Mouse (Mus musculus) myocyte (in vitro differentiated cells): ENCODE results near the gene Cald1. TPM values are rescaled to one million over a fixed set of nuclear protein-coding genes. Genes with fewer than 3 reads are reported as not detected.

Experiments used
- H3K27me3 ChIP-seq: one replicate; pipeline ENCODE4 v1.6.1; 2011; ENCODE audit not compliant: control insufficient read depth, insufficient read depth, insufficient read length
- H3K36me3 ChIP-seq: one replicate; pipeline ENCODE4 v1.6.1; 2011; ENCODE audit not compliant: control insufficient read depth, insufficient read depth
- H3K4me2 ChIP-seq: one replicate; pipeline ENCODE4 v1.6.1; 2011; ENCODE audit warnings: low read depth, control low read depth
- H3K4me3 ChIP-seq: one replicate; pipeline ENCODE4 v1.5.1; 2011; ENCODE audit warnings: mild to moderate bottlenecking, control low read depth, moderate library complexity
- H3K79me2 ChIP-seq: one replicate; pipeline ENCODE4 v1.6.1; 2011; ENCODE audit not compliant: control insufficient read depth, insufficient read depth
- H3ac ChIP-seq: one replicate; pipeline ENCODE4 v1.6.1; 2011; ENCODE audit not compliant: control insufficient read depth, insufficient read length
- CEBPB ChIP-seq: IDR thresholded peaks from 2 replicates; pipeline ENCODE4 v1.6.1; 2011; ENCODE audit warnings: mild to moderate bottlenecking, moderate library complexity; ENCODE audit not compliant: poor library complexity, insufficient read depth, severe bottlenecking
- E2F4 ChIP-seq: IDR thresholded peaks from one replicate; pipeline ENCODE4 v1.6.1; 2011; ENCODE audit warnings: mild to moderate bottlenecking, control low read depth, moderate library complexity; ENCODE audit not compliant: insufficient read depth
- MAX ChIP-seq: IDR thresholded peaks from one replicate; pipeline ENCODE4 v1.6.1; 2011; ENCODE audit warnings: low read depth, mild to moderate bottlenecking, control low read depth
- MYOD1 ChIP-seq, 3 experiments: IDR thresholded peaks; one replicate each; pipeline ENCODE4 v1.6.1; 2011; ENCODE audit warnings: control low read depth in 2 of 3, low read depth in 2 of 3, mild to moderate bottlenecking in 2 of 3, moderate library complexity in 1 of 3; ENCODE audit not compliant: insufficient read length in 2 of 3, control insufficient read depth in 1 of 3
- MYOG ChIP-seq, 3 experiments: IDR thresholded peaks; one replicate each; pipeline ENCODE4 v1.6.1; 2011; ENCODE audit warnings: control low read depth in 2 of 3, low read depth in 2 of 3, mild to moderate bottlenecking in 2 of 3; ENCODE audit not compliant: insufficient read length in 2 of 3, control insufficient read depth in 1 of 3, insufficient read depth in 1 of 3
- POLR2A ChIP-seq: IDR thresholded peaks from one replicate; pipeline ENCODE4 v1.6.1; 2011; ENCODE audit warnings: low read depth, mild to moderate bottlenecking, control low read depth, moderate library complexity; ENCODE audit not compliant: insufficient read length
- POLR2AphosphoS2 ChIP-seq: IDR thresholded peaks from one replicate; pipeline ENCODE4 v1.6.1; 2011; ENCODE audit warnings: low read depth, control low read depth; ENCODE audit not compliant: insufficient read length
- REST ChIP-seq: IDR thresholded peaks from one replicate; pipeline ENCODE4 v1.6.1; 2011; ENCODE audit warnings: mild to moderate bottlenecking, control low read depth, moderate library complexity; ENCODE audit not compliant: insufficient read depth, insufficient read length
- SRF ChIP-seq: IDR thresholded peaks from one replicate; pipeline ENCODE4 v1.6.1; 2011; ENCODE audit warnings: low read depth; ENCODE audit not compliant: control insufficient read depth, insufficient read length
- TCF12 ChIP-seq: IDR thresholded peaks from one replicate; pipeline ENCODE4 v1.6.1; 2011; ENCODE audit warnings: mild to moderate bottlenecking, control low read depth; ENCODE audit not compliant: poor library complexity, insufficient read depth, severe bottlenecking
- TCF3 ChIP-seq: IDR thresholded peaks from one replicate; pipeline ENCODE4 v1.6.1; 2011; ENCODE audit warnings: low read depth, control low read depth; ENCODE audit not compliant: insufficient read length
- USF1 ChIP-seq: IDR thresholded peaks from one replicate; pipeline ENCODE4 v1.6.1; 2011; ENCODE audit warnings: low read depth, mild to moderate bottlenecking, control low read depth, moderate library complexity
- polyA plus RNA-seq: library from polyadenylated mRNA; unstranded; fragments of >200 nt; fragmentation: generic; extraction: Trizol; gene quantifications from one replicate; pipeline ENCODE4 v1.2.1, GENCODE M21; 2012; ENCODE audit warnings: missing spikeins

The Cald1 gene
- polyA plus RNA-seq, 1 experiment, result 88.1 TPM

DNA sequence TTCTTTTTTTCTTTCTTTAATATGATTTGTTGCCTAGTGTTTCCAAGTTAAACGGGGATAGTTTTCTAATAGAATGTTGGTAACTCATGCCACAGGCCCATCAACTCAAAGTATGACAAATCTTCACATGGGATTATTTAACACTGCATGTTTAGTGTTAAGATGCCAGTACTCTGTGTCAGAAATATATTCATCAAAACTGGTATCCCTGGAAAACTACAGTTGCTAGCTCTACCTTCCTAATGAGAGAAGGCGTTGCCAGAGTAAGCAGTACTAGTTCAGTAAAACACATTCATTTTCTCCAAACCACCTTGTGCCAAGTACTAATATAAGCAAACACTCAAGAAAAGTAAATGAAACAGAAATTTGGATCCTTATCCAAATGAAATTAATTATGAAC, 171.7 kb downstream of the Cald1 start:
- TF ChIP-seq MYOG (IDR thresholded peaks at IDR 0.05; ENCODE audit: control insufficient read depth in 1 of 3, insufficient read depth in 1 of 3, insufficient read length in 2 of 3, low read depth in 2 of 3), result no peak
- TF ChIP-seq MYOD1 (IDR thresholded peaks at IDR 0.05; ENCODE audit: control insufficient read depth in 1 of 3, insufficient read length in 2 of 3, low read depth in 2 of 3), result no peak
- TF ChIP-seq POLR2AphosphoS2, result no peak
- no peak for TF ChIP-seq TCF3
- TF ChIP-seq MAX, result no peak
- no peak for TF ChIP-seq TCF12
- no peak for TF ChIP-seq USF1
- TF ChIP-seq REST, result no peak
- TF ChIP-seq CEBPB, result no peak
- TF ChIP-seq E2F4, result no peak
- no peak for TF ChIP-seq SRF
- TF ChIP-seq POLR2A, result no peak
- Histone ChIP-seq H3K4me3 (no peak overlapping the region), H3ac (no peak overlapping the region), H3K79me2 (no peaks in the 10 kb centered on the region), H3K36me3 (peaks cover 86% of the 10 kb centered on the region), H3K27me3 (no peaks in the 10 kb centered on the region), H3K4me2 (no peak overlapping the region)

- H3K27me3 ChIP-seq, result no peaks in the 10 kb centered on the region
- H3K79me2 ChIP-seq, result no peaks in the 10 kb centered on the region
- no peak overlapping the region for H3K4me3 ChIP-seq
- no peak overlapping the region for H3K4me2 ChIP-seq
- TF ChIP-seq SRF, result no peak
- no peak for TF ChIP-seq TCF12
- TF ChIP-seq E2F4, result no peak
- TF ChIP-seq USF1, result no peak
- TF ChIP-seq MYOD1 (IDR thresholded peaks at IDR 0.05; ENCODE audit: control insufficient read depth in 1 of 3, insufficient read length in 2 of 3, low read depth in 2 of 3), result no peak
- TF ChIP-seq REST, result no peak
- TF ChIP-seq POLR2A, result no peak
- TF ChIP-seq POLR2AphosphoS2, result no peak
- no peak for TF ChIP-seq MYOG (IDR thresholded peaks at IDR 0.05; ENCODE audit: control insufficient read depth in 1 of 3, insufficient read depth in 1 of 3, insufficient read length in 2 of 3, low read depth in 2 of 3)
- H3ac ChIP-seq, result no peak overlapping the region
- peaks cover 86% of the 10 kb centered on the region for H3K36me3 ChIP-seq
These were observed 172.2 kb downstream of the Cald1 start for GRCm38 (mm10) chr6:34770491-34770890.

DNA sequence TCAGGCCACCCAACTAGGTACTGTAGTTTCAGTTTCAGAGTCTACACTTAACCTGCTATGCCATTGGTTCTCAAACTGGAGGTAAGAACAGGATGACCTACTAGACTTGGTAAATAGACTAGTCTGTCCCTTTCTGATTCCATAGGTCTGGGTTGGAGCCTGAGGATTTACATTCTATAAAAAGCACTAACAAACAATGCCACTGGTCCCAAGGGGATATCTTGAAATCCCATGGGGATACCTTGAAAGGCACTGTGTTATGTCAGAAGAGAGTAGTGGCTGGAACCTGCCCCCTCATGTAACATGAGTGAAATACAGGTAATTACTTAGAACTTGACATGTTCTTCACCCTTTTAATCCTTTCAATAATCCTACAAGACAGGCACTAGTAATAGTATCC, 178.1 kb downstream of the Cald1 start:
- Histone ChIP-seq H3K4me3 (no peak overlapping the region), H3ac (no peak overlapping the region), H3K79me2 (no peaks in the 10 kb centered on the region), H3K27me3 (no peaks in the 10 kb centered on the region), H3K4me2 (no peak overlapping the region), H3K36me3 (peaks cover 37% of the 10 kb centered on the region)
- TF ChIP-seq TCF3 (no peak), USF1 (no peak), POLR2AphosphoS2 (no peak), MAX (no peak), POLR2A (no peak), TCF12 (no peak), MYOG (IDR thresholded peaks at IDR 0.05; ENCODE audit: control insufficient read depth in 1 of 3, insufficient read depth in 1 of 3, insufficient read length in 2 of 3, low read depth in 2 of 3) (no peak), MYOD1 (IDR thresholded peaks at IDR 0.05; ENCODE audit: control insufficient read depth in 1 of 3, insufficient read length in 2 of 3, low read depth in 2 of 3) (no peak)

GRCm38 (mm10) chr6:34777094-34777493, 178.8 kb downstream of the Cald1 start:
- no peak overlapping the region for H3K4me3 ChIP-seq
- H3K36me3 ChIP-seq, result peaks cover 30% of the 10 kb centered on the region
- no peaks in the 10 kb centered on the region for H3K79me2 ChIP-seq
- no peak overlapping the region for H3K4me2 ChIP-seq
- H3K27me3 ChIP-seq, result no peaks in the 10 kb centered on the region
- H3ac ChIP-seq, result no peak overlapping the region
- TF ChIP-seq USF1, result no peak
- TF ChIP-seq POLR2AphosphoS2, result peak; percentile 73
- no peak for TF ChIP-seq SRF
- TF ChIP-seq CEBPB, result no peak

GRCm38 (mm10) chr6:34777981-34778668, 179.8 kb downstream of the Cald1 start:
- Histone ChIP-seq H3ac (no peak overlapping the region), H3K4me3 (no peak overlapping the region), H3K79me2 (no peaks in the 10 kb centered on the region), H3K36me3 (peaks cover 26% of the 10 kb centered on the region), H3K4me2 (no peak overlapping the region), H3K27me3 (no peaks in the 10 kb centered on the region)
- TF ChIP-seq SRF, result no peak
- TF ChIP-seq TCF12, result no peak
- no peak for TF ChIP-seq MAX
- no peak for TF ChIP-seq E2F4
- no peak for TF ChIP-seq TCF3
- TF ChIP-seq USF1, result peak; percentile 82
- no peak for TF ChIP-seq POLR2A
- peak; percentile 63 for TF ChIP-seq POLR2AphosphoS2
- TF ChIP-seq MYOG (IDR thresholded peaks at IDR 0.05; ENCODE audit: control insufficient read depth in 1 of 3, insufficient read depth in 1 of 3, insufficient read length in 2 of 3, low read depth in 2 of 3), result no peak
- no peak for TF ChIP-seq MYOD1 (IDR thresholded peaks at IDR 0.05; ENCODE audit: control insufficient read depth in 1 of 3, insufficient read length in 2 of 3, low read depth in 2 of 3)
- TF ChIP-seq CEBPB, result no peak
- TF ChIP-seq REST, result no peak
